Mouse (Mus musculus): ENCODE data around the gene Cdk2ap2.

- TF ChIP-seq POLR2A (IDR thresholded peaks at IDR 0.05; ENCODE audit: low read depth, low read length) (no peak), CTCF (IDR thresholded peaks at IDR 0.05; ENCODE audit: borderline replicate concordance, insufficient read depth, low read length) (no peak)
Measured at GRCm38 (mm10) chr19:4086156-4086555, 10.8 kb upstream of the Cdk2ap2 start.

All from embryonic fibroblast, embryonic 13.5 days (primary cell).